Mouse (Mus musculus) kidney, embryonic 16.5 days (tissue): ENCODE data around the gene Lyzl4. TPM values are rescaled to one million over a fixed set of nuclear protein-coding genes. Genes with fewer than 3 reads are reported as not detected.
A peak's percentile ranks its signal among the peaks of the same experiment; 100 is the strongest.

Experiments
- ATAC-seq: fragments of 200-750 bp; cut with Nextera tagmentation; 2 replicates; pipeline ENCODE4 v1.8.0; 2017; ENCODE audit warnings: moderate TSS enrichment; ENCODE audit not compliant: low FRiP score, low TSS enrichment
- H3K27ac ChIP-seq: fragments of 300-500 bp; sonication (generic); 2 replicates; pipeline ENCODE4 v1.5.1; 2014; ENCODE audit warnings: low read length
- H3K27me3 ChIP-seq: fragments of 300-500 bp; sonication (generic); 2 replicates; pipeline ENCODE4 v1.6.1; 2014; ENCODE audit warnings: low read length, control low read depth, mixed read lengths; ENCODE audit not compliant: insufficient read depth
- H3K36me3 ChIP-seq: fragments of 300-500 bp; sonication (generic); 2 replicates; pipeline ENCODE4 v1.6.1; 2014; ENCODE audit warnings: low read length, control low read depth, mixed read lengths; ENCODE audit not compliant: insufficient read depth
- H3K4me1 ChIP-seq: fragments of 300-500 bp; sonication (generic); 2 replicates; pipeline ENCODE4 v1.6.1; 2014; ENCODE audit warnings: low read length, control low read depth, mixed read lengths; ENCODE audit not compliant: insufficient read depth
- H3K4me2 ChIP-seq: fragments of 300-500 bp; sonication (generic); replicated peaks from 2 replicates; pipeline ENCODE4 v1.6.1; 2014; ENCODE audit warnings: low read depth, low read length
- H3K4me3 ChIP-seq: fragments of 300-500 bp; sonication (generic); 2 replicates; pipeline ENCODE4 v1.5.1; 2014; ENCODE audit warnings: mild to moderate bottlenecking, low read length
- H3K9ac ChIP-seq: fragments of 300-500 bp; sonication (generic); replicated peaks from 2 replicates; pipeline ENCODE4 v1.6.1; 2014; ENCODE audit warnings: low read length
- H3K9me3 ChIP-seq: fragments of 300-500 bp; sonication (generic); 2 replicates; pipeline ENCODE4 v1.6.1; 2016; ENCODE audit warnings: low read length, control low read depth
- WGBS: fragments of 180-500 bp; shearing (Covaris S2); extraction: QIAGEN DNeasy Blood & Tissue Kit; methylation state at CpG from one replicate; pipeline ENCODE4 v1.1.7; 2014; 5-methylcytosine and 5-hydroxymethylcytosine counted together
- polyA plus RNA-seq: library from polyadenylated mRNA; unstranded; fragments of >200 nt; fragmentation: Nextera tagmentation; extraction: Ambion mirVana; gene quantifications from 2 replicates; pipeline ENCODE4 v1.2.1, GENCODE M21; 2015

The Lyzl4 gene
- polyA plus RNA-seq, 1 experiment from 2014 or later = 0.25 TPM

GRCm38 (mm10) chr9:121675011-121675410 lies 33.1 kb upstream of the Lyzl4 start:
- peaks cover 10% of the 10 kb centered on the region for H3K4me1 ChIP-seq
- no peak overlapping the region for H3K9ac ChIP-seq
- peaks cover 11% of the 10 kb centered on the region for H3K27me3 ChIP-seq
- H3K27ac ChIP-seq = no peak overlapping the region
- no peak for ATAC-seq
- WGBS = 53% methylated on average over 9 of the region's 9 CpGs
- no peak overlapping the region for H3K4me3 ChIP-seq
- no peaks in the 10 kb centered on the region for H3K36me3 ChIP-seq
- no peak overlapping the region for H3K4me2 ChIP-seq
- H3K9me3 ChIP-seq = no peaks in the 10 kb centered on the region

- no peaks in the 10 kb centered on the region for H3K9me3 ChIP-seq
- 82% methylated on average over 5 of the region's 5 CpGs for WGBS
- H3K4me3 ChIP-seq = no peak overlapping the region
- H3K4me1 ChIP-seq = peaks cover 13% of the 10 kb centered on the region
- H3K27ac ChIP-seq = no peak overlapping the region
- H3K36me3 ChIP-seq = no peaks in the 10 kb centered on the region
- ATAC-seq = no peak
- H3K4me2 ChIP-seq = no peak overlapping the region
- no peak overlapping the region for H3K9ac ChIP-seq
- peaks cover 22% of the 10 kb centered on the region for H3K27me3 ChIP-seq
Measured at GRCm38 (mm10) chr9:121673716-121674115, 31.8 kb upstream of the Lyzl4 start.

GRCm38 (mm10) chr9:121672311-121672710 lies 30.4 kb upstream of the Lyzl4 start:
- peaks cover 36% of the 10 kb centered on the region for H3K27me3 ChIP-seq
- H3K36me3 ChIP-seq = no peaks in the 10 kb centered on the region
- no peak overlapping the region for H3K4me2 ChIP-seq
- no peak for ATAC-seq
- whole genome bisulfite sequencing = 53% methylated on average over 5 of the region's 5 CpGs
- peaks cover 11% of the 10 kb centered on the region for H3K4me1 ChIP-seq
- no peak overlapping the region for H3K4me3 ChIP-seq
- no peak overlapping the region for H3K27ac ChIP-seq
- no peaks in the 10 kb centered on the region for H3K9me3 ChIP-seq
- no peak overlapping the region for H3K9ac ChIP-seq

DNA sequence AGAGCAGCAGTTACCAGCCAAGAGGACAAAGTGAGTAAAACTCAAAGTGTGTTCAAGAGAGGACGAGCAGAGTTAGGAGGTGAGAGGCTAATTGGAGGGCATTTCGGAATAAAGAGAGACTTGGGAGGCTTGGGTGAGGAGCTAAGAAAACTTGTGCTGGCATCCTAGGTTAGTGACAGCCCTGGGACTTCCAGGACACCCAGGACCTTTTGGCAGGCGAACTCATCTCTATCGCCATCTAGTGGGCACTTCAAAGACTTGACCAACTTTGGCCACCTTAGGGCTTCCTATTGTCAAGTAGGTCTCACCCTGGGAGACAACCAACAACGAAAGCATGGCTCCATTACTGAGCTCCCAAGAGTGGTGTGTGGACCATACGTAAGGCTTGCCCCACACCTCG lies 29.4 kb upstream of the Lyzl4 start:
- ATAC-seq = no peak
- WGBS = 26% methylated on average over 7 of the region's 7 CpGs

GRCm38 (mm10) chr9:121669348-121669791 lies 27.5 kb upstream of the Lyzl4 start:
- H3K9me3 ChIP-seq = no peaks in the 10 kb centered on the region
- H3K9ac ChIP-seq = peak overlapping the region; percentile 51
- H3K27me3 ChIP-seq = peaks cover 40% of the 10 kb centered on the region
- H3K4me2 ChIP-seq = peak overlapping the region; percentile 58
- H3K4me1 ChIP-seq = peaks cover 10% of the 10 kb centered on the region
- H3K4me3 ChIP-seq = peak overlapping the region; percentile 40
- no peaks in the 10 kb centered on the region for H3K36me3 ChIP-seq
- WGBS = under 1% methylated on average over 28 of the region's 28 CpGs
- ATAC-seq = peak; percentile 77
- no peak overlapping the region for H3K27ac ChIP-seq

More for the DNA sequence above, 29.4 kb upstream of the Lyzl4 start:
- Histone ChIP-seq H3K4me2 (no peak overlapping the region), H3K9me3 (no peaks in the 10 kb centered on the region), H3K27ac (no peak overlapping the region), H3K4me3 (no peak overlapping the region), H3K36me3 (no peaks in the 10 kb centered on the region), H3K27me3 (peaks cover 36% of the 10 kb centered on the region), H3K9ac (no peak overlapping the region), H3K4me1 (peaks cover 10% of the 10 kb centered on the region)

GRCm38 (mm10) chr9:121667822-121668221 lies 25.9 kb upstream of the Lyzl4 start:
- Histone ChIP-seq H3K27me3 (peaks cover 40% of the 10 kb centered on the region), H3K9me3 (no peaks in the 10 kb centered on the region), H3K4me2 (no peak overlapping the region), H3K36me3 (no peaks in the 10 kb centered on the region), H3K4me1 (peaks cover 10% of the 10 kb centered on the region), H3K9ac (no peak overlapping the region), H3K4me3 (no peak overlapping the region), H3K27ac (no peak overlapping the region)
- WGBS = 74% methylated on average over 11 of the region's 11 CpGs
- ATAC-seq = no peak

DNA sequence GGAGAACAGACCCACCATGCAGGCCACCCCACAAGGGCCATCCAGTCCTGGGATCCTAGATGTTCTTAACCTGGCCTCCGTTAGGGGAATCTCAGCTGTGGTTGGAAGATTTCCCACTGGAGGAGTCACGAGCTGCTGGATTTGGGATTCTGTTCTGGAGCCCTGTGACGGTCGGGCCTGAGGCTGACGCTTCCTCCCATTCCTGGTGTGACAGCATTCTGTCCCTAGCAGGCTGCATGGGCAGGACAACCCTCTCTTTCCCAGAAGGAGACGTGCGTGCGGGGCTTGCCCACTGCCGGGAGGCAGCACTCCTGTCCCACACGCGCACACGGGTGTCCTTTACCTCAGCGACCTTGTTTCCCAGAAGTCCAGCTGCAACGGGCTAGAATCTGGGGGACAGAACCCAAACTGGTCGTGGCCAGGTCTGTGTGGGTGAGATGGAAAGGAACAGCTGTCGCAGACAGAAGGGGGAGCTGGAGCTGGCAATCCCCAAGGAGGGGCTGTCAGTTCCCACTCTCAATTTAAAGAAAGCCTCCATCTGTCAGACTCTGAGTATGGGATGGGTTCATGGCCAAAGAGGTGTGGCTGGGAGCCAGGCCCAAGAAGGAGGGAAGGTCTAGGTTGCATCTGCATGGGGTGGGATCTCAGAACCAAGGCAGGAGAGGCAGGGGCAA lies 25.2 kb upstream of the Lyzl4 start:
- Histone ChIP-seq H3K36me3 (no peaks in the 10 kb centered on the region), H3K9me3 (no peaks in the 10 kb centered on the region), H3K27me3 (peaks cover 40% of the 10 kb centered on the region), H3K27ac (no peak overlapping the region), H3K4me1 (peaks cover 7% of the 10 kb centered on the region; the same call in 1 of the 2 replicates), H3K4me2 (no peak overlapping the region), H3K4me3 (no peak overlapping the region), H3K9ac (no peak overlapping the region)
- WGBS = 57% methylated on average over 16 of the region's 16 CpGs
- ATAC-seq = no peak

DNA sequence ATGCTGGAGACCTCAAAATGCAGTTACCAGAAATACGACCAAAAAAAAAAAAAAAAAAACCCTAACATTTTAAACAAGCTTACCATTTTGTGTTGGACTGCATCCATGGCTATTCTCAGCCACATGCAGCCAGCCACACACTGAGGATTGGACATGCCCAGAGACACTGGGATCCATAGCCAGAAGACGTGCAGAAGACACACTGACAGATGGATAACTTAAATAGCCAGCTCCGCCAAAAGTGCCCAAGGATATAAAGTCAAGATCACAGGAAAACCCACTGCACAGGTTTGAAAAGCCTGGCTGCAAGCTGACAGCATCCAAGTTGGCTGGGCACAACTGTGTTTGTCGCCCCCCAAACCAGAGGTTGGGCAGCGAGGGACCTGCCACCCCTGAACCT lies 22.2 kb upstream of the Lyzl4 start:
- Histone ChIP-seq H3K4me3 (no peak overlapping the region), H3K27me3 (peaks cover 21% of the 10 kb centered on the region), H3K36me3 (no peaks in the 10 kb centered on the region), H3K4me2 (no peak overlapping the region), H3K4me1 (peaks cover 4% of the 10 kb centered on the region; the same call in 1 of the 2 replicates), H3K27ac (no peak overlapping the region), H3K9ac (no peak overlapping the region), H3K9me3 (no peaks in the 10 kb centered on the region)
- no peak for ATAC-seq
- WGBS = 87% methylated on average over 5 of the region's 5 CpGs

DNA sequence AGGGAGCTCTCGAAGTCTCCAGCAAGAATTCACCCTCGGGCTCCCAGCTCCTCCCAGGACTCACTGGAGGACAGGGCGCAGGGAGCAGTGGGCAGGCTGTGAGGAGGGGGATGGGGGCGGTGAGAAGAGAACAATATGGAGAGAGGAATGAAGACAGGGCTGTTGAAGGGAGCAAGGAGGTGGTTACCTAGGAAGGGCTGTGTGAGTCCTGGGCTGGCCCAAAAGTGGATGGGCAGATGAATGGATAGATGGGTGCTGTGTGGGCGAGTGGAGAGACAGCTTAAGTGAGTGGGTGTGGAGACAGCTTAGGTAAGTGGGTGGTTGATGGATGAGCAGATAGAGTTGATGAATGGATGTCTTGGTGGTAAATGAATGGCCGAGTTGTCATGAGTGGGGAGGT lies 21.6 kb upstream of the Lyzl4 start:
- WGBS = 80% methylated on average over 6 of the region's 6 CpGs
- Histone ChIP-seq H3K27ac (no peak overlapping the region), H3K9me3 (no peaks in the 10 kb centered on the region), H3K9ac (no peak overlapping the region), H3K4me2 (no peak overlapping the region), H3K36me3 (no peaks in the 10 kb centered on the region), H3K27me3 (peaks cover 15% of the 10 kb centered on the region), H3K4me1 (0 out of 2 replicates have a peak, but pooled peaks cover 4% of the 10 kb centered on the region), H3K4me3 (no peak overlapping the region)
- no peak for ATAC-seq

- no peak overlapping the region for H3K27ac ChIP-seq
- H3K27me3 ChIP-seq = peaks cover 6% of the 10 kb centered on the region; the same call in 1 of the 2 replicates
- ATAC-seq = no peak
- H3K9ac ChIP-seq = no peak overlapping the region
- no peaks in the 10 kb centered on the region for H3K36me3 ChIP-seq
- H3K4me1 ChIP-seq = no peaks in the 10 kb centered on the region
- 77% methylated on average over 7 of the region's 7 CpGs for WGBS
- no peaks in the 10 kb centered on the region for H3K9me3 ChIP-seq
- no peak overlapping the region for H3K4me3 ChIP-seq
- no peak overlapping the region for H3K4me2 ChIP-seq
Measured at GRCm38 (mm10) chr9:121659791-121660190, 17.9 kb upstream of the Lyzl4 start.
